Mouse (Mus musculus): Measurements from ENCODE around the gene Eef1g.

DNA sequence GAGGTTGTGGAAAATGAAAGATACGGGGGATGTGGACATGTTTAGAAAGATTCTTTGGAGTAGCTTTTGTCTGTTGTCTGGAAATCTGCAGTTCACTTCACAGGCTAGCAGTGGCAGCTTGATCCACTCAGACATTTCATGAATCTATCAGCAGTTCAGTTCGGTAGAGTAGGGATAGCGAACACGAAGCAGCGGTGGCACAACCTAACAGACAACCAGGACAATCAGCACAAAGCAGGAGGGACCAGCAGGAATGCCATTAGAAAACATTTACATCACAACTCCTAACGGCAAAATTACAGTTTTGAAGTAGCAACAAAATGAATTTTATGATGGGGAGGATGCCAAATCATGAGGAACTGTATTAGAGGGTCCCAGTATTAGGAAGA is 47.2 kb upstream of the Eef1g start:
- TF ChIP-seq POLR2A (IDR thresholded peaks at IDR 0.05; ENCODE audit: extremely low read depth, insufficient read depth, low read length) = no peak
- TF ChIP-seq CTCF (IDR thresholded peaks at IDR 0.05; ENCODE audit: extremely low read depth, insufficient read depth, low read length) = no peak

Measured in cortical plate, adult 2 months (tissue).